Comparison of ENCODE assay signal across 8 mouse cellular contexts in the genomic region with DNA sequence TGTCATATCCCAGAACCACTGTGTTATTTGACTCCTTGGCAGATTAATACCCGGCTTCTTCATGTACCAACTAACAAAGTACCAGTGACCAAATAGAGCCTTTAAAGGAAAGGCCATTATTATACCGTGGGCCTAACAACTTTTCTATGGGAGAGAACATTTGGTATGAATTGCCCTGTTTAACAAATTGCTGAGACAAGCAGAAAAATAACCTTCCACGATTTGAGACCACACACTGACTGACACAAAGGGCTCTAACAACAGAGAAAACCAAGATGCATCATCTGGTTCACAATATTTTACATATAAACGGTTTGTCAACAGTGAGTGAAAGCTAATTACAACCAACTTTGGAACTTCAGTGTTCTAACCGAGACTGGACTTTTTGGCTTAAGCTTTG. TPM values are rescaled to one million over a fixed set of nuclear protein-coding genes. Genes with fewer than 3 reads are reported as not detected.
DNase-seq lines count a peak whose midpoint lies in the region; ATAC-seq and TF ChIP-seq lines count a peak whose summit lies in the region.

No protein-coding gene starts in this region.

- no peaks in the 10 kb centered on the region for H3K9me3 ChIP-seq in kidney, embryonic 14.5 days (ENCODE audit: control insufficient read depth, low read length)
- no peaks in the 10 kb centered on the region for H3K9me3 ChIP-seq in hindbrain, embryonic 13.5 days
- H3K9me3 ChIP-seq in midbrain, embryonic 14.5 days (ENCODE audit: control insufficient read depth, low read length), result no peaks in the 10 kb centered on the region

- peaks cover 12% of the 10 kb centered on the region; the same call in 1 of the 2 replicates for H3K36me3 ChIP-seq in kidney, embryonic 14.5 days (ENCODE audit: control insufficient read depth, insufficient read depth, low read length)
- peaks cover 16% of the 10 kb centered on the region for H3K36me3 ChIP-seq in hindbrain, embryonic 13.5 days
- peaks cover 16% of the 10 kb centered on the region for H3K36me3 ChIP-seq in midbrain, embryonic 14.5 days (ENCODE audit: control insufficient read depth, insufficient read depth, low read length)

- peak overlapping the region; percentile 98 for H3K4me3 ChIP-seq in kidney, embryonic 14.5 days (ENCODE audit: low read length)
- H3K4me3 ChIP-seq in hindbrain, embryonic 13.5 days, result peak overlapping the region; percentile 97
- H3K4me3 ChIP-seq in midbrain, embryonic 14.5 days (replicated peaks; ENCODE audit: low read depth, low read length), result peak overlapping the region; percentile 95

- ATAC-seq in kidney, embryonic 14.5 days (ENCODE audit: low FRiP score, low TSS enrichment), result no peak
- no peak for ATAC-seq in hindbrain, embryonic 13.5 days (ENCODE audit: low FRiP score)
- no peak for ATAC-seq in midbrain, embryonic 14.5 days (ENCODE audit: low FRiP score, low TSS enrichment)

- no peak for TF ChIP-seq CTCF in brain, embryonic 14.5 days (IDR thresholded peaks at IDR 0.05; ENCODE audit: borderline replicate concordance, extremely low read depth, insufficient read depth, insufficient read length)

- H3K4me2 ChIP-seq in kidney, embryonic 14.5 days (replicated peaks; ENCODE audit: low read depth, low read length), result peak overlapping the region; percentile 84
- H3K4me2 ChIP-seq in hindbrain, embryonic 13.5 days, result peak overlapping the region; percentile 81
- H3K4me2 ChIP-seq in midbrain, embryonic 14.5 days (ENCODE audit: low read length), result peak overlapping the region; percentile 92

- peaks cover 8% of the 10 kb centered on the region; the same call in 1 of the 2 replicates for H3K4me1 ChIP-seq in kidney, embryonic 14.5 days (ENCODE audit: control insufficient read depth, insufficient read depth, low read length)
- peaks cover 33% of the 10 kb centered on the region for H3K4me1 ChIP-seq in hindbrain, embryonic 13.5 days (replicated peaks)
- H3K4me1 ChIP-seq in midbrain, embryonic 14.5 days (ENCODE audit: control insufficient read depth, insufficient read depth, low read length), result peaks cover 14% of the 10 kb centered on the region

- no peak for DNase-seq in kidney, postnatal 36 days
- peak; percentile 35 for DNase-seq in brain, embryonic 14.5 days (ENCODE audit: low read depth)
- DNase-seq in midbrain, embryonic 14.5 days, result no peak
- DNase-seq in ovary, postnatal 36 days (ENCODE audit: low spot score), result no peak
- DNase-seq in right cerebral cortex, postnatal 14 days, result no peak
- DNase-seq in ovary, postnatal 14 days (ENCODE audit: low spot score), result no peak

- H3K27me3 ChIP-seq in kidney, embryonic 14.5 days (ENCODE audit: control insufficient read depth, insufficient read depth, low read length), result no peaks in the 10 kb centered on the region
- no peaks in the 10 kb centered on the region for H3K27me3 ChIP-seq in hindbrain, embryonic 13.5 days
- no peaks in the 10 kb centered on the region for H3K27me3 ChIP-seq in midbrain, embryonic 14.5 days (ENCODE audit: control insufficient read depth, insufficient read depth, low read length)

- 19% methylated on average over 5 of the region's 5 CpGs for WGBS in kidney, embryonic 14.5 days
- WGBS in hindbrain, embryonic 13.5 days, result 15% methylated on average over 5 of the region's 5 CpGs
- 21% methylated on average over 5 of the region's 5 CpGs for WGBS in midbrain, embryonic 14.5 days

- no peak for TF ChIP-seq POLR2A in brain, embryonic 14.5 days (IDR thresholded peaks at IDR 0.05; ENCODE audit: borderline replicate concordance, extremely low read depth, insufficient read depth, insufficient read length, poor library complexity, severe bottlenecking)

- peak overlapping the region; percentile 98; the same call in 1 of the 2 replicates for H3K9ac ChIP-seq in kidney, embryonic 14.5 days (ENCODE audit: low read depth, low read length)
- H3K9ac ChIP-seq in hindbrain, embryonic 13.5 days, result peak overlapping the region; percentile 98
- peak overlapping the region; percentile 96 for H3K9ac ChIP-seq in midbrain, embryonic 14.5 days (replicated peaks; ENCODE audit: low read length)

- H3K27ac ChIP-seq in kidney, embryonic 14.5 days (ENCODE audit: low read depth, low read length), result 0 out of 2 replicates have a peak overlapping the region, but pooled peaks have one; percentile 55
- no peak overlapping the region for H3K27ac ChIP-seq in hindbrain, embryonic 13.5 days
- no peak overlapping the region for H3K27ac ChIP-seq in midbrain, embryonic 14.5 days (replicated peaks; ENCODE audit: low read depth, low read length)

RNA-seq across cellular contexts. Expression of a gene that starts 1.0 kb away (rescaled TPM):
- 49.2 and 72.4 TPM in 2 replicates for polyA plus RNA-seq in kidney, embryonic 14.5 days (2014; fragmentation: Nextera tagmentation; extraction: Ambion mirVana)
- polyA plus RNA-seq in brain, embryonic 14.5 days (2012; rRNA removed), result 117 and 122 TPM in 2 replicates
- 113 and 122 TPM in 2 replicates for polyA plus RNA-seq in hindbrain, embryonic 13.5 days (2015; fragmentation: Nextera tagmentation; extraction: Ambion mirVana)
- polyA plus RNA-seq in midbrain, embryonic 14.5 days (2014; fragmentation: Nextera tagmentation; extraction: Ambion mirVana), result 80.5 and 103 TPM in 2 replicates

RNA-seq across cellular contexts. Expression of a gene that starts 25.4 kb away (rescaled TPM):
- polyA plus RNA-seq in kidney, embryonic 14.5 days (2014; fragmentation: Nextera tagmentation; extraction: Ambion mirVana), result 5.4 and 5.5 TPM in 2 replicates
- 326 and 357 TPM in 2 replicates for polyA plus RNA-seq in brain, embryonic 14.5 days (2012; rRNA removed)
- 612 and 624 TPM in 2 replicates for polyA plus RNA-seq in hindbrain, embryonic 13.5 days (2015; fragmentation: Nextera tagmentation; extraction: Ambion mirVana)
- polyA plus RNA-seq in midbrain, embryonic 14.5 days (2014; fragmentation: Nextera tagmentation; extraction: Ambion mirVana), result 576 and 626 TPM in 2 replicates

RNA-seq across cellular contexts. Expression of a gene that starts 28.7 kb away (rescaled TPM):
- 179 and 240 TPM in 2 replicates for polyA plus RNA-seq in kidney, embryonic 14.5 days (2014; fragmentation: Nextera tagmentation; extraction: Ambion mirVana)
- 86.6 and 96.4 TPM in 2 replicates for polyA plus RNA-seq in brain, embryonic 14.5 days (2012; rRNA removed)
- 109 and 110 TPM in 2 replicates for polyA plus RNA-seq in hindbrain, embryonic 13.5 days (2015; fragmentation: Nextera tagmentation; extraction: Ambion mirVana)
- 66.0 and 90.4 TPM in 2 replicates for polyA plus RNA-seq in midbrain, embryonic 14.5 days (2014; fragmentation: Nextera tagmentation; extraction: Ambion mirVana)

Comparison
In these comparisons a context has a peak if more than half of its experiments do, and no peak if none do; other contexts are left out.
1. RNA of a gene that starts 25.4 kb away (polyA plus RNA-seq): 576 to 626 TPM in midbrain, embryonic 14.5 days, 612 to 624 TPM in hindbrain, embryonic 13.5 days and 326 to 357 TPM in brain, embryonic 14.5 days; 5.4 to 5.5 TPM in kidney, embryonic 14.5 days; every median in the first group is over 10 times any median in the second.
2. Peak in every context shown above with its lines, with median percentiles within 50 percentile points of each other: H3K4me2 ChIP-seq, H3K4me3 ChIP-seq and H3K9ac ChIP-seq.